Mouse (Mus musculus): ENCODE measurements at regions not wholly inside any gene's neighbourhood (a gene's known extent, or its start where the extent isn't known, plus 50 kb on each side); places are given as distances from the start of the nearest gene placed in this dataset.

GRCm38 (mm10) chr8:17782650-17783049, 1195.4 kb downstream of the Defb40 start:
- no peak for DNase-seq

- DNase-seq, result no peak
Observed at GRCm38 (mm10) chr8:17781559-17782283, 1196.3 kb downstream of the Defb40 start.

- no peak for DNase-seq
Observed at GRCm38 (mm10) chr8:17775411-17775810, 1202.6 kb downstream of the Defb40 start.

- no peak for DNase-seq
Observed at GRCm38 (mm10) chr8:17773311-17773710, 1204.7 kb downstream of the Defb40 start.

GRCm38 (mm10) chr8:17767441-17768007, 1210.5 kb downstream of the Defb40 start:
- DNase-seq, result no peak

- no peak for DNase-seq
Observed at GRCm38 (mm10) chr8:17724672-17725071, 1253.4 kb downstream of the Defb40 start.

GRCm38 (mm10) chr8:17709162-17709561, 1268.9 kb downstream of the Defb40 start:
- DNase-seq, result no peak

GRCm38 (mm10) chr8:17708409-17708808, 1269.6 kb downstream of the Defb40 start:
- DNase-seq, result no peak

GRCm38 (mm10) chr8:17704289-17704688, 1273.8 kb downstream of the Defb40 start:
- DNase-seq, result no peak

GRCm38 (mm10) chr8:17700362-17700761, 1277.7 kb downstream of the Defb40 start:
- peak; percentile 14 to 17 for DNase-seq

GRCm38 (mm10) chr8:17690074-17690848, 1287.8 kb downstream of the Defb40 start:
- no peak for DNase-seq

- no peak for DNase-seq
Observed at GRCm38 (mm10) chr8:17689641-17690040, 1288.4 kb downstream of the Defb40 start.

GRCm38 (mm10) chr8:17687084-17687483, 1291.0 kb downstream of the Defb40 start:
- DNase-seq, result no peak

- peak; percentile 74 to 80 for DNase-seq
Observed at GRCm38 (mm10) chr8:17664371-17665141, 1313.5 kb downstream of the Defb40 start.

GRCm38 (mm10) chr8:17659753-17660361, 1318.2 kb downstream of the Defb40 start:
- no peak for DNase-seq

GRCm38 (mm10) chr8:17653786-17654185, 1324.3 kb downstream of the Defb40 start:
- DNase-seq, result peak; percentile 49 to 66

GRCm38 (mm10) chr8:17647559-17647958, 1330.5 kb downstream of the Defb40 start:
- DNase-seq, result peak; percentile 12 to 38

- no peak for DNase-seq
Observed at GRCm38 (mm10) chr8:17621109-17621508, 1356.9 kb downstream of the Defb40 start.

- peak; percentile 13 to 42 for DNase-seq
Observed at GRCm38 (mm10) chr8:17618846-17619245, 1359.2 kb downstream of the Defb40 start.

GRCm38 (mm10) chr8:17618147-17618546, 1359.9 kb downstream of the Defb40 start:
- no peak for DNase-seq

GRCm38 (mm10) chr8:17602861-17603260, 1375.2 kb downstream of the Defb40 start:
- DNase-seq, result no peak

GRCm38 (mm10) chr8:17598736-17599135, 1379.3 kb downstream of the Defb40 start:
- no peak for DNase-seq

Measured in cerebellum, postnatal 14 days (tissue).